Mouse (Mus musculus): ENCODE measurements around the gene Kbtbd12. TPM values are rescaled to one million over a fixed set of nuclear protein-coding genes. Genes with fewer than 3 reads are reported as not detected.

The Kbtbd12 gene
- total and polyA plus RNA-seq, 3 experiments: not detected

DNA sequence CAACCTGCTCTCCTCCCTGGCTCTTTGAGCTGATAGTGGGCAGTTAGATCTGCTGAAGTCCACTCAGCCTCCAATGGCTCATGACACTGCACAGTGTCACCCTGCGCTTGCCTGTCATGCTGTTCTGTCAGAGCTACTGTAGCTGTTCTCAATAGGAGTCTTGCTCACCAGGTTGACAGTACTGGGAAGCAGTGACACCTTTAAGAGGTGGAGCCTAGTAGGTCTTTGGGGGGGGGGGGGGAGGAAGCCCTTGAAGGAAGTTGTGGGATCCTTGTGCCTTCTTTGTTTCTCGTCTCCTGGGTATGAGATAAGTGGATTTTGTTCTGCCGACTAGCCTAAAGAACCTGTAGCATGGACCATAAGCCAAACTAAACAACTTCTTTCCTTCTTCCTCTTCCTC, 115.1 kb downstream of the Kbtbd12 start (continued):
- TF ChIP-seq HCFC1 (IDR thresholded peaks at IDR 0.05; ENCODE audit: low read depth, low read length) (peak; percentile 38; the same call in 1 of the 2 replicates), CHD1 (IDR thresholded peaks at IDR 0.05; ENCODE audit: low read depth, low read length) (no peak), RAD21 (IDR thresholded peaks at IDR 0.05; ENCODE audit: low read depth, low read length) (no peak), USF2 (conservative IDR thresholded peaks at IDR 0.05; ENCODE audit: low read depth, low read length) (no peak), JUND (conservative IDR thresholded peaks at IDR 0.05; ENCODE audit: low read depth, low read length) (no peak), NRF1 (IDR thresholded peaks at IDR 0.05; ENCODE audit: low read depth, low read length) (no peak), GABPA (IDR thresholded peaks at IDR 0.05; ENCODE audit: insufficient replicate concordance, low read depth, low read length) (no peak), BHLHE40 (IDR thresholded peaks at IDR 0.05; ENCODE audit: low read depth, low read length) (no peak), ZKSCAN1 (IDR thresholded peaks at IDR 0.05; ENCODE audit: borderline replicate concordance, low read depth, low read length) (no peak), RCOR1 (conservative IDR thresholded peaks at IDR 0.05; ENCODE audit: low read depth, low read length) (no peak), ZC3H11A (IDR thresholded peaks at IDR 0.05; ENCODE audit: low read depth, low read length) (no peak), JUN (IDR thresholded peaks at IDR 0.05; ENCODE audit: insufficient read depth, low read depth, low read length) (no peak), ETS1 (conservative IDR thresholded peaks at IDR 0.05; ENCODE audit: low read depth, low read length) (no peak; the same call in 1 of the 2 replicates), CHD2 (IDR thresholded peaks at IDR 0.05; ENCODE audit: low read length) (no peak; the same call in 1 of the 2 replicates), SMC3 (IDR thresholded peaks at IDR 0.05; ENCODE audit: low read depth, low read length) (no peak), POLR2A (IDR thresholded peaks at IDR 0.05; ENCODE audit: low read depth, low read length) (peak; percentile 35; the same call in 1 of the 2 replicates)

DNA sequence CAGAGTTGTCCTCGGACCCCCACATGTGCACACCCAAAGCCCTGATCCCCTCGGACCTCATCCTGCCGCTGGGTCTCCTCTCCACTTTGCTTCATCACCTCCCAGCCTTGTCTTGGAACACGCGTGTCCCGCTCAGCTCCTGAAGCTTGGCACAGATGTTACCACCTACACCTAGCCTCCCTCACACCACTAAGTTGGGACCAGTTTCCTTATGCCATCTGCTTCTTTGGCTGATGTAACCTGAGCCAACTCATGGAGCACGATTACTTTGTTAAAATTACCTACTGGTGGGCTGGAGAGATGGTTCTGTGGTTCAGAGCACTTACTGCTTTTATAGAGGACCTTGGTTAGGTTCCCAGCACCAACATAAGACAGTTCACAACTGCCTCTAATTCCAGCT, 115.9 kb downstream of the Kbtbd12 start:
- dilution Hi-C loops (cut with MboI; ENCODE audit: extremely low pct_ligation_motif_present, extremely low pct_unique_long_range_greater_than_20kb, low sequenced_read_pairs) (no loop called here), in situ Hi-C loops (cut with MboI; ENCODE audit: low pct_ligation_motif_present, low pct_unique_long_range_greater_than_20kb, low sequenced_read_pairs) (no loop called here)
- Histone ChIP-seq H3K4me2 (ENCODE audit: insufficient read depth, low read depth, poor library complexity, severe bottlenecking) (no peak overlapping the region), H3K36me3 (replicated peaks in 1 of 2; ENCODE audit: control insufficient read depth in 1 of 2, insufficient read depth in 1 of 2, low read length in 1 of 2) (peaks cover 0 to 5% of the 10 kb centered on the region in 2 experiments), H3K4me1 (ENCODE audit: control insufficient read depth in 1 of 2, insufficient read depth in 2 of 2) (peaks cover 2 to 21% of the 10 kb centered on the region in 2 experiments; a peak in 3 of 4 replicates), H3K9ac (ENCODE audit: insufficient read depth, low read depth) (no peak overlapping the region), H3K27ac (ENCODE audit: insufficient read depth, low read depth) (no peak overlapping the region), H3K27me3 (replicated peaks) (no peaks in the 10 kb centered on the region), H3K79me2 (replicated peaks; ENCODE audit: control insufficient read depth, extremely low read depth, insufficient read depth, poor library complexity, severe bottlenecking) (peaks cover 17% of the 10 kb centered on the region), H3K4me3 (replicated peaks in 1 of 3; ENCODE audit: low read depth in 2 of 3, low read length in 2 of 3, poor library complexity in 1 of 3) (no peak overlapping the region), H3K9me3 (replicated peaks; ENCODE audit: low read length) (no peaks in the 10 kb centered on the region)
- no peak for DNase-seq (ENCODE audit: extremely low read depth)
- TF ChIP-seq POLR2AphosphoS2 (IDR thresholded peaks at IDR 0.05; ENCODE audit: low read depth, low read length) (no peak), RCOR1 (conservative IDR thresholded peaks at IDR 0.05; ENCODE audit: low read depth, low read length) (no peak), ZKSCAN1 (IDR thresholded peaks at IDR 0.05; ENCODE audit: borderline replicate concordance, low read depth, low read length) (no peak)

Data from CH12.LX (cell line).